Mouse (Mus musculus) myocyte (in vitro differentiated cells): ENCODE measurements at regions not wholly inside any gene's neighbourhood (a gene's known extent, or its start where the extent isn't known, plus 50 kb on each side); places are given as distances from the start of the nearest gene placed in this dataset.

ENCODE experiments used
- MYOD1 ChIP-seq, 3 experiments: IDR thresholded peaks; one replicate each; pipeline ENCODE4 v1.6.1; 2011; ENCODE audit warnings: control low read depth in 2 of 3, low read depth in 2 of 3, mild to moderate bottlenecking in 2 of 3, moderate library complexity in 1 of 3; ENCODE audit not compliant: insufficient read length in 2 of 3, control insufficient read depth in 1 of 3
- MYOG ChIP-seq, 3 experiments: IDR thresholded peaks; one replicate each; pipeline ENCODE4 v1.6.1; 2011; ENCODE audit warnings: control low read depth in 2 of 3, low read depth in 2 of 3, mild to moderate bottlenecking in 2 of 3; ENCODE audit not compliant: insufficient read length in 2 of 3, control insufficient read depth in 1 of 3, insufficient read depth in 1 of 3
- POLR2A ChIP-seq: IDR thresholded peaks from one replicate; pipeline ENCODE4 v1.6.1; 2011; ENCODE audit warnings: low read depth, mild to moderate bottlenecking, control low read depth, moderate library complexity; ENCODE audit not compliant: insufficient read length
- POLR2AphosphoS2 ChIP-seq: IDR thresholded peaks from one replicate; pipeline ENCODE4 v1.6.1; 2011; ENCODE audit warnings: low read depth, control low read depth; ENCODE audit not compliant: insufficient read length
- TCF12 ChIP-seq: IDR thresholded peaks from one replicate; pipeline ENCODE4 v1.6.1; 2011; ENCODE audit warnings: mild to moderate bottlenecking, control low read depth; ENCODE audit not compliant: poor library complexity, insufficient read depth, severe bottlenecking

GRCm38 (mm10) chr10:111767813-111768455, 204.5 kb upstream of the Krr1 start:
- TF ChIP-seq MYOD1 (IDR thresholded peaks at IDR 0.05; ENCODE audit: control insufficient read depth in 1 of 3, insufficient read length in 2 of 3, low read depth in 2 of 3) (no peak), TCF12 (no peak), POLR2AphosphoS2 (no peak), POLR2A (no peak), MYOG (IDR thresholded peaks at IDR 0.05; ENCODE audit: control insufficient read depth in 1 of 3, insufficient read depth in 1 of 3, insufficient read length in 2 of 3, low read depth in 2 of 3) (no peak)
